Comparison of ENCODE assay signal across 8 mouse cellular contexts in the genomic region with DNA sequence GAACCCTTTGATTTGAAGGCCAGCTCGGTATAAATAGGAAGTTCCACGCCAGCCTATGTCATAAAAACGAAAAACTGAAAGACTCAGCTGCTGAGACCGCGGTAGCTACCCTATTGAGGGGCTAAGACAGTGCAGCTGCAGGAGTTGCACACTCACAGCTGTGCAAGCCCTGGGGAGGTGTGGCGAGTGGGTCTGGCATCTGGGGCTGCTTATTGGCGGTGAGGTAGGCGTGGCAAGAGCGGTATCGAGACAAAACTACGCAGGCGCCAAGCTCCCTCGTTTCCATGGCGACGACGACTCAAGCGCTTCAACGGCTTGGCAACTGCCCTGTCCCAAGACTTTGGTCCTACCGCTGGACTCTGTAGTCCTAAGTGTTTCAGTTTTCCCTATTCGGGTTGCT. TPM values are rescaled to one million over a fixed set of nuclear protein-coding genes. Genes with fewer than 3 reads are reported as not detected.
DNase-seq lines count a peak whose midpoint lies in the region; ATAC-seq and TF ChIP-seq lines count a peak whose summit lies in the region.

A gene (plus strand): TSS at position 273 of the 400 bp plus-strand sequence.

- peak; percentile 84 to 90 for DNase-seq in heart, postnatal 14 days
- peak; percentile 95 to 97 for DNase-seq in kidney, postnatal 4 days
- peak; percentile 88 for DNase-seq in neural tube, embryonic 11.5 days (ENCODE audit: low spot score)
- DNase-seq in telencephalon, adult 2 months (ENCODE audit: low read depth, low spot score), result peak; percentile 82

- peak within 1 kb of the TSS; percentile 12; the same call in 1 of the 2 replicates for H3K27ac ChIP-seq in bone marrow, adult 2 months (ENCODE audit: control insufficient read depth, insufficient read depth, low read depth, low read length, poor library complexity)
- peak within 1 kb of the TSS; percentile 44 for H3K27ac ChIP-seq in forebrain, embryonic 16.5 days (ENCODE audit: low read length)
- no peak within 1 kb of the TSS for H3K27ac ChIP-seq in liver, embryonic 16.5 days (ENCODE audit: low read length)
- no peak within 1 kb of the TSS for H3K27ac ChIP-seq in neural tube, embryonic 11.5 days (ENCODE audit: low read depth, low read length)

- intact Hi-C loops in heart, postnatal 14 days (cut with DNase I), result no loop called here

- peaks cover 9% of the 10 kb centered on the region for H3K36me3 ChIP-seq in forebrain, embryonic 16.5 days (ENCODE audit: control insufficient read depth, insufficient read depth)
- H3K36me3 ChIP-seq in liver, embryonic 16.5 days (ENCODE audit: control insufficient read depth, insufficient read depth), result no peaks in the 10 kb centered on the region; the same call in 1 of the 2 replicates
- peaks cover 2% of the 10 kb centered on the region; the same call in 1 of the 2 replicates for H3K36me3 ChIP-seq in neural tube, embryonic 11.5 days (ENCODE audit: control insufficient read depth, insufficient read depth, low read length)

- peak; percentile 37 for ATAC-seq in CD4-positive, CD25-positive, alpha-beta regulatory T cell, adult 4 months
- peak; percentile 68 for ATAC-seq in forebrain, embryonic 16.5 days
- ATAC-seq in liver, embryonic 16.5 days (ENCODE audit: low read depth), result peak; percentile 67
- peak; percentile 52 for ATAC-seq in neural tube, embryonic 11.5 days (ENCODE audit: insufficient read depth, low FRiP score, low TSS enrichment)

- peak within 1 kb of the TSS; percentile 33 for H3K4me3 ChIP-seq in bone marrow, adult 2 months (replicated peaks; ENCODE audit: control insufficient read depth, low read depth, low read length)
- peak within 1 kb of the TSS; percentile 31 for H3K4me3 ChIP-seq in forebrain, embryonic 16.5 days (replicated peaks; ENCODE audit: low read length)
- 0 out of 2 replicates have a peak within 1 kb of the TSS, but pooled peaks have one; percentile 15 for H3K4me3 ChIP-seq in liver, embryonic 16.5 days (ENCODE audit: low read depth, low read length)
- H3K4me3 ChIP-seq in neural tube, embryonic 11.5 days (ENCODE audit: low read depth, low read length), result no peak within 1 kb of the TSS

- TF ChIP-seq CTCF in bone marrow, adult 2 months (IDR thresholded peaks at IDR 0.05; ENCODE audit: control insufficient read depth, insufficient read depth, low read length), result no peak

- no peaks in the 10 kb centered on the region for H3K9me3 ChIP-seq in forebrain, embryonic 16.5 days (ENCODE audit: control insufficient read depth, low read length)
- H3K9me3 ChIP-seq in liver, embryonic 16.5 days (replicated peaks; ENCODE audit: control insufficient read depth, low read length), result no peaks in the 10 kb centered on the region
- H3K9me3 ChIP-seq in neural tube, embryonic 11.5 days (ENCODE audit: control insufficient read depth, low read length), result no peaks in the 10 kb centered on the region

- H3K4me1 ChIP-seq in bone marrow, adult 2 months (ENCODE audit: control insufficient read depth, insufficient read depth, low read length), result peaks cover 13% of the 10 kb centered on the region; the same call in 1 of the 2 replicates
- H3K4me1 ChIP-seq in forebrain, embryonic 16.5 days (replicated peaks; ENCODE audit: control insufficient read depth, insufficient read depth, low read length), result peaks cover 46% of the 10 kb centered on the region
- peaks cover 37% of the 10 kb centered on the region for H3K4me1 ChIP-seq in liver, embryonic 16.5 days (ENCODE audit: control insufficient read depth, low read depth, low read length)
- peaks cover 28% of the 10 kb centered on the region for H3K4me1 ChIP-seq in neural tube, embryonic 11.5 days (ENCODE audit: control insufficient read depth, insufficient read depth, low read length)

- WGBS in bone marrow, adult 2 months, result 2% methylated on average over 20 of the region's 20 CpGs
- 2% methylated on average over 20 of the region's 20 CpGs for whole genome bisulfite sequencing in forebrain, embryonic 16.5 days
- 2% methylated on average over 20 of the region's 20 CpGs for WGBS in liver, embryonic 16.5 days (ENCODE audit: insufficient replicate concordance)
- 4% methylated on average over 20 of the region's 20 CpGs for WGBS in neural tube, embryonic 11.5 days

- peaks cover 23% of the 10 kb centered on the region for H3K27me3 ChIP-seq in forebrain, embryonic 16.5 days (replicated peaks; ENCODE audit: control insufficient read depth, insufficient read depth, low read length)
- H3K27me3 ChIP-seq in liver, embryonic 16.5 days (ENCODE audit: control insufficient read depth, insufficient read depth, low read depth, low read length), result peaks cover 18% of the 10 kb centered on the region; the same call in 1 of the 2 replicates
- H3K27me3 ChIP-seq in neural tube, embryonic 11.5 days (ENCODE audit: control insufficient read depth, insufficient read depth, low read length), result peaks cover 24% of the 10 kb centered on the region

- peak within 1 kb of the TSS; percentile 55 for H3K4me2 ChIP-seq in forebrain, embryonic 16.5 days (ENCODE audit: low read length)
- H3K4me2 ChIP-seq in liver, embryonic 16.5 days (ENCODE audit: low read depth, low read length), result peak within 1 kb of the TSS; percentile 49
- peak within 1 kb of the TSS; percentile 29 for H3K4me2 ChIP-seq in neural tube, embryonic 11.5 days (ENCODE audit: low read depth)

- 0 out of 2 replicates have a peak within 1 kb of the TSS, but pooled peaks have one; percentile 32 for H3K9ac ChIP-seq in forebrain, embryonic 16.5 days (replicated peaks; ENCODE audit: low read depth, low read length)
- H3K9ac ChIP-seq in liver, embryonic 16.5 days (ENCODE audit: low read depth, low read length), result no peak within 1 kb of the TSS
- H3K9ac ChIP-seq in neural tube, embryonic 11.5 days (ENCODE audit: low read length), result no peak within 1 kb of the TSS

- no peak for TF ChIP-seq POLR2A in bone marrow, adult 2 months (IDR thresholded peaks at IDR 0.05; ENCODE audit: borderline replicate concordance, control insufficient read depth, low read depth, low read length)

RNA-seq across cellular contexts. Expression of the gene that starts here (rescaled TPM):
- 1 to 10 TPM in 1 of 2 experiments, not detected in 1; 3.0 TPM for polyA plus RNA-seq in CD4-positive, CD25-positive, alpha-beta regulatory T cell, adult 4 months (2017; shearing (Covaris generic))
- polyA plus RNA-seq in bone marrow, adult 2 months (2011; ENCODE audit: insufficient read depth, insufficient read length, low replicate concordance, missing spikeins), result not detected in 2 replicates
- polyA plus RNA-seq in forebrain, embryonic 16.5 days (2015; fragmentation: Nextera tagmentation; extraction: Ambion mirVana), result 2.2 and 3.2 TPM in 2 replicates
- not detected for total RNA-seq in heart, postnatal 14 days (2021)
- polyA plus RNA-seq in liver, embryonic 16.5 days (2015; fragmentation: Nextera tagmentation; extraction: Ambion mirVana), result 1.7 and 2.4 TPM in 2 replicates
- 0.65 and 1.3 TPM in 2 replicates for polyA plus RNA-seq in neural tube, embryonic 11.5 days (2014; fragmentation: Nextera tagmentation; extraction: Ambion mirVana)

Comparison
In these comparisons a context has a peak if more than half of its experiments do, and no peak if none do; other contexts are left out.
1. Peak in DNase-seq in heart, postnatal 14 days; RNA of the gene not detected or under 1 TPM.
2. H3K27ac ChIP-seq: peak in bone marrow, adult 2 months (single experiment) and forebrain, embryonic 16.5 days (single experiment); none in liver, embryonic 16.5 days (single experiment) and neural tube, embryonic 11.5 days (single experiment).
3. Peak in every context shown above with its lines, with median percentiles within 50 percentile points of each other: ATAC-seq, H3K4me2 ChIP-seq and DNase-seq.